Mouse (Mus musculus) T-helper 1 cell (primary cell): ENCODE results near the gene Dyrk1b.
"Not testable (repeated sequence)": the region's sequence is repeated elsewhere in the genome, so short reads cannot be mapped to it uniquely, and the experiment has no call there.

Experiments used
- in situ Hi-C: fragments of 300-600 bp; cut with MboI, MseI; formaldehyde crosslinking; loops from one replicate; pipeline ENCODE4 v1.15.1; 2025; ENCODE audit warnings: high pct_unique_total_duplicates

The Dyrk1b gene

DNA sequence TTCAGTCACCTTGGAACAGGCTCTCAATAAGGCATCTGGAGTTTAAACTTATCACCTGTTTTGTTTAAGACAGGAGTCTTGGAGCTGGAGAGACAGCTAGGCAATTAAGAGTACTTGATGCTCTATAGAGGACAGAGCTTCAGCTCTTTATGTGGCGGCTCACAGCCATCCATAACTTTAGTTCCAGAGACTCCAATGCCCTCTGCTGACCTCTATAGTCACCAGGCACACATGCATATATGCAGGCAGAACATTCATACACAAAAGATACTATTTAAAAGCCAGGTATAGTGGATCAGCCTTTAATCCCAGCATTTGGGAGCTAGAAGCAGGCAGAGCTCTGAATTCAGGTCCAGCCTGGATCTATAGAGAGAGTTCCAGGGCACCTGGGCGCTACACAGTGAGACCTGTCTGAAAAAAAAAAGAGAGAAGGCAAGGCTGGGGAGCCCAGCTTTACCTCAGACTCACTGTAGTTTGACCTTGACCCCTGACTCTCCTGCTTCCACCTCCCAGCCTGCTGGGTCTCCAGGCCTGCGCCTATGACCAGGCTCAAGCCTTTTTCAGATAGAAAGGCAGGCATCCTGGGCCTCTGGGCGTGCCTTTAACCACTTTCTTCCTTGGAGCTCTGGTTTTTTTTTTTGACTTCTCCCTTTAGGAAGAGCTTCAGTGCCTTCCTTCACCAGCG lies 16.3 kb downstream of the Dyrk1b start:
- in situ Hi-C loops, result no loop called here

GRCm38 (mm10) chr7:28196528-28196927 lies 17.3 kb downstream of the Dyrk1b start:
- in situ Hi-C loops, result no loop called here

- in situ Hi-C loops, result no loop called here
These were observed 19.8 kb downstream of the Dyrk1b start for GRCm38 (mm10) chr7:28199054-28199453.

GRCm38 (mm10) chr7:28203207-28204108 lies 24.2 kb downstream of the Dyrk1b start:
- in situ Hi-C loops, result no loop called here

- in situ Hi-C loops, result no loop called here
These were observed 26.9 kb downstream of the Dyrk1b start for GRCm38 (mm10) chr7:28206044-28206600.

DNA sequence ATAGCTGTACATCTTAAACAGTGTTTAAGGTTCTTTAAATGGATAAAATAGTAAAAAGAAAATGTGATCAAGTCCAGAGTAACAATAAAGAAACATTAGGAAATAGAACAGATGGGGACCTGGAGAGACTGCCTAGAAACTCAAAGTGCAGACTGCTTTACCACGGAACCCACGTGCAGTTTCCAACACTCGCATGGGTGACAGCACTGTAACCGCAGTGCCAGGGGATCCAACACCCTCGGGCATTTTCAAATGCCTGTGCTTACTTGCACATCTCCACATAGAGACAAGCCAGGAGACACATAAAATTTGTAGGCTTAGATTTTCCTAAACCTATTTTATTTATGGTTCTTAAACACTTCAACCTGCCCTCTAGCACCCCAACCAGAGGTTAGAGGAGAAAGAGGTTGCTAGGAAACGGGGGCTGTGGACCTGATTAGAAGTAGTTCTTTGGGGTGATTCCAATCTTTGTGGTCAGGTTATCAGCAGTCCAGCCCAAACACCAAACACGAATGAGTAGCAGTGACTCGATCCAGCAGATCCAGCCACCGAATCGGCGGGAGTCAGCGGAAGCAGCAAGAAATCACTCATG lies 29.2 kb downstream of the Dyrk1b start:
- in situ Hi-C loops, result no loop called here

GRCm38 (mm10) chr7:28208988-28209508 lies 29.8 kb downstream of the Dyrk1b start:
- in situ Hi-C loops, result no loop called here

DNA sequence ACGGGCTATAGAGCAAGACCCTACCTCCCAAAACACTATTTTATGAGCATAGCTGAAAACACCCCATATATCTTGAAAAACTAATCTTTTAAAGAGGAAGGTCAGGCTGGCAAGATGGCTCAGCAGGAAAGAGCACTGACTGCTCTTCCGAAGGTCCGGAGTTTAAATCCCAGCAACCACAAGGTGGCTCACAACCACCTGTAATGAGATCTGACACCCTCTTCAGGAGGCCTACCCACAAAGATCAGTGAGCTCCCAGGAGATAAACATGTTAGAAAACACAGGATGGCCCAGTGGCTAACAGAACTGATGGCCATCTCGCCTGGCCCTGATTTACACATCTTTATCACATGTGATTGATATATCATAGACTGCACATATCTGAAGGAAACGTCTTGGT lies 31.5 kb downstream of the Dyrk1b start:
- in situ Hi-C loops, result no loop called here

- in situ Hi-C loops, result no loop called here
These were observed 34.9 kb downstream of the Dyrk1b start for GRCm38 (mm10) chr7:28214142-28214541.

GRCm38 (mm10) chr7:28215950-28216349 lies 36.7 kb downstream of the Dyrk1b start:
- in situ Hi-C loops, result not testable (repeated sequence)

DNA sequence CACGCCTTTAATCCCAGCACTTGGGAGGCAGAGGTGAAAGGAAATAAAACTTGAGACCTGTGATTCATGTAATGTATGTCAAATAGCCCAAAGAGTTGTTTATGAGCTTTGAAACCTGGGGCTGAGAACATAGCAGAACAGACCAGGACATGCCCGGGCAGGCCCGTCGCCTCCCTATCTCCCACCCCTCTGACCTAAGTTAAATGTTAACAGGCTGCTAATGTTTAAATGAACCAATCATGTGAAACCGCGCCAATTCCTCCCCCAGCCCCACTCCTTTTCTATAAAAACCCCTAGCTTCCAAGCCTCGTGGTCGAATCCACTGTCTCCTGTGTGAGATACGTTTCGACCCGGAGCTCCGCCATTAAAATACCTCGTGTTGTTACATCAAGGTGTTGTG lies 38.5 kb downstream of the Dyrk1b start:
- in situ Hi-C loops, result not testable (repeated sequence)

DNA sequence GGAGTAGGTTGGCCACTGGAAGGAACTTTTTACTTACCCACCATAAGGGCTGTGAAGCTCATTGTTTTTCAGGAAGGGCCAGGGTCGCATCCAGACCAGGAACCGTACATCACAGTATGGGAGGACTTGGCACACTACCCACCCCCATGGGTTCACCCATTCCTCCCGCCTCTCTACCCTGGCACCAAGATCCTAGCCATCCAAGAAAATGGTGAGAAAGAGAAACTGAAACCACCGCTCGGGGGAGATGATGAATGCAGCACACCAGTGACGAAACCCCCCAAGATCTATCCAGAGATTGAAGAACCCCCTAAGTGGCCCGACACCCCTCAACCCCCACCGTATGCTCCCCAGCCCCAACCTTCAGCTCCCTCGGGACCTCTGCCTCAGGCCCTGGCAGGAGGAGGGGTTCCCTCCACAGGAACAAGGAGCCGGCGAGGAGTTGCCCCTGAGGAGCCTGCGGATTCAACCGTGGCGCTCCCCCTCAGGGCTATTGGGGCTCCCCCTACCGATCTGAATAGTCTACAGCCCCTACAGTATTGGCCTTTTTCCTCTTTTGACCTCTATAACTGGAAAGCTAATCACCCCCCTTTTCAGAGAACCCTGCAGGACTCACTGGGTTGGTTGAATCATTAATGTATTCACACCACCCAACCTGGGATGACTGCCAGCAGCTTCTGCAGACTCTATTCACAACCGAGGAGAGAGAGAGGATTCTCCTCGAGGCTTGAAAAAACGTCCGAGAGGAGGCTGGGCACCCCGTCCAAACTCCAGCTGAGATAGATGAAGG lies 39.9 kb downstream of the Dyrk1b start:
- in situ Hi-C loops, result not testable (repeated sequence)

DNA sequence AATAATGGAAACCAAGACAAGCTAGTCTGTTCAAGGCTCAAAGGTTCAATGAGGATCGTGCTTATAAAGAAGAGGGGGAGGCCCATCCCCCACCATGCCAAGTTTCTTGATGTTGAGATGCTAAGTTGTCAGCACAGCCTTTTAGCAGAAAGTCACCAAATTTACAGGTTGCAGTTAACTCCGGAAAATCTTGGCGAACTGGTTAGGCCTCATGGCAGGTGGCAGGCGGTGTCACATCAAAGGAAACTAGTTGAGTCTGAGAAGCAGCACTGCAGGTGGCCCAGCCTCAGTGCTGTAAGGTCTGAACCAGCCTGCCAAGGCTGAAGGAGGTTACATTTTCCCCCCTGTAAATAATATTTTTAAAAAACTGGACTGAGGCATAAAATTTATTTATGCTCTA lies 47.6 kb downstream of the Dyrk1b start:
- in situ Hi-C loops, result not testable (repeated sequence)

DNA sequence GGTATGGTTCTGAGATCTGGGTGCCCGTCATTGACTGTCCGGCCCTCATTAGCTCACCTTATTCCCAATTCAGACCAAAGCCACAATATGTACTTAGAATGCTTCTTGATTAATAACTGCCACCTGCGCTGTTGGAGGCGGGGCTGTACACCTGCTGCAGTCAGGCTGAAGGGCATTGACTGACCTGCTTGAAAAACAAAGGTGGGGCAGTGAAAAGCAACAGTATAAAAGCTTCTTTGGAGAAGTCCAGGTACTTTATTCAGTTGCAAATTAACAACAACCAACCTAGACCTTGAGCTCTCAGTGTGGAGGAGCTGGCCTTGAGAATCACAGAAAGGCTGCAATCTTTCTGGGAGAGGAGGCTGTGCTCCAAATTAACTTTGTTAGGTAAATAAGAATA lies 48.2 kb downstream of the Dyrk1b start:
- in situ Hi-C loops, result not testable (repeated sequence)
